Mouse (Mus musculus): ENCODE measurements around the gene Gpr161. TPM values are rescaled to one million over a fixed set of nuclear protein-coding genes. Genes with fewer than 3 reads are reported as not detected.
A peak's percentile ranks its signal among the peaks of the same experiment; 100 is the strongest.
"Not testable (repeated sequence)": the region's sequence is repeated elsewhere in the genome, so short reads cannot be mapped to it uniquely, and the experiment has no call there.

The Gpr161 gene
- polyA plus RNA-seq, 1 experiment, result not detected

DNA sequence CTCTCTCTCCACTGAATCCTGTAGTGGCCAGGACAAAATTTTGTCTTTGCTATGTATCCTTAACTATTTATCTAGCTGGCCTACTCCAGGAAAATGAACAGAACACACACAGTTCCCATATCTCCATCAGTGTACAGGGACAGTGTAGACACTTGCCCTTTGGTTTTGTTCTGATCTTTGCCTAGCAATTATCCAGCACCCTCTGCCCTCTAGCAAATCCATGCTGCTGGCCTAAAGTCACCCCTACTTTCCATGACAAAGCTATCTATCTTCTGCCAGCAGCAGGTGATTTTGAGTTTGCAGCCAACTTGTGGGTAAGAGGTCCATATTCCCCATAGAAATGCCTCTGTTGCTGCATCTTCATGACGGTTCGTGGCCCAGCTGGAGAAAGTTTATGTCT is 31.8 kb downstream of the Gpr161 start:
- Histone ChIP-seq H3K27me3 (ENCODE audit: control insufficient read depth) (no peaks in the 10 kb centered on the region), H3K36me3 (ENCODE audit: control insufficient read depth) (peaks cover 47% of the 10 kb centered on the region), H3K9me3 (ENCODE audit: control insufficient read depth, low read length) (no peaks in the 10 kb centered on the region)

DNA sequence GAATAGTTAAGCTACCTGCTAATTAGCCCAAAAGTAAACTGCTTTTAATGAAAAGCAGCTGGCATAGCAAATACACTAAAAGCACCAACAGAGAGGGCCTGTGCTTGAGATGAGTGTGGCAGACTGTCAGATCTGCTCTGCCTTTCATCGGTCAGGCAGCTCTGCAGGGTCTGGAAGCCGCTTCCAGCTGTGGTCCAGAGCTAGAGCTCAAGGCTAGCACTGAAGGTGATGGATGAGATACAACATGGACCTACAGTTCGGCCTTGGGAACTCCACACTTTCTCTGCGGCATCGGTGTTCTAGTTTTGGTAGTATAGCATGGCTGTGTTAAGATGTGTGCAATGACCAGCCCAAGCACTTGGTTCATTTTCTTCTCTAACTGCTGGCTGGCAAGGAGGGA is 32.2 kb downstream of the Gpr161 start:
- H3K36me3 ChIP-seq (ENCODE audit: control insufficient read depth), result peaks cover 52% of the 10 kb centered on the region
- no peaks in the 10 kb centered on the region for H3K9me3 ChIP-seq (ENCODE audit: control insufficient read depth, low read length)
- no peak for TF ChIP-seq GATA1 (IDR thresholded peaks at IDR 0.05; ENCODE audit: low read length)
- TF ChIP-seq TAL1 (IDR thresholded peaks at IDR 0.05; ENCODE audit: low read length), result no peak
- H3K27me3 ChIP-seq (ENCODE audit: control insufficient read depth), result no peaks in the 10 kb centered on the region
- H3K4me3 ChIP-seq (replicated peaks), result no peak overlapping the region
- peaks cover 44% of the 10 kb centered on the region for H3K4me1 ChIP-seq (ENCODE audit: control insufficient read depth)

More for the DNA sequence above, 31.8 kb downstream of the Gpr161 start:
- Histone ChIP-seq H3K4me1 (ENCODE audit: control insufficient read depth) (peaks cover 48% of the 10 kb centered on the region), H3K4me3 (replicated peaks) (no peak overlapping the region)
- no peak for TF ChIP-seq TAL1 (IDR thresholded peaks at IDR 0.05; ENCODE audit: low read length)
- no peak for TF ChIP-seq GATA1 (IDR thresholded peaks at IDR 0.05; ENCODE audit: low read length)

DNA sequence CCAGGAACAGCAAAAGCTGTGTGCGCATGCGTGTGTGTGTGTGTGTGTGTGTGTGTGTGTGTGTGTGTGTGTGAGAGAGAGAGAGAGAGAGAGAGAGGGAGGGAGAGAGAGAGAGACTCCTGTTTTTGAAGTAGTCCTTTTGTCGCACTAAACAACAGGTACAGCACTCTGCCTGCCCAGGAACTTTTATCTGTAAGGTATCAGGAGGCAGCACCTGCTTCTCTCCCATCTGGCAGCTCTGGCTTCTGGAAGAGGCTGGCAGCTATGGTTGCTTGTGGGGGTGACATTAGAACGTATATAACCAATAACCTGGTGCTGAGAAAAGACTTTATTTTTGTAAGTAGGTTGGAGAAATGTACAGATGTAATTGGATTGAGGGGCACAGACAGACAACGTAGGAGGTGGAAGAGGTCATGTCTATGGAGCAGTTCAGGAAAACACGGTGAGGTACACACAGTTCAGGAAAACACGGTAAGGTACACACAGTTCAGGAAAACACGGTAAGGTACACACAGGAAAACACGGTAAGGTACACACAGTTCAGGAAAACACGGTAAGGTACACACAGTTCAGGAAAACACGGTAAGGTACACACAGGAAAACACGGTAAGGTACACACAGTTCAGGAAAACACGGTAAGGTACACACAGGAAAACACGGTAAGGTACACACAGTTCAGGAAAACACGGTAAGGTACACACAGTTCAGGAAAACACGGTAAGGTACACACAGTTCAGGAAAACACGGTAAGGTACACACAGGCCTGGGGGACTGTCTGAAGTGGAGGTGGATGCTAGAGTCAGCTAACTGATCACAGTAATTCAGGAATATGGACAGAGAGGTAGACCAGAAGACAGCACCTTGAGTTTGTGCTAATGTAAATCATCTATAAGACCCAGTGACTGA is 33.0 kb downstream of the Gpr161 start:
- H3K27me3 ChIP-seq (ENCODE audit: control insufficient read depth); H3K4me3 ChIP-seq (replicated peaks); H3K9me3 ChIP-seq (ENCODE audit: control insufficient read depth, low read length): not testable (repeated sequence)
- Histone ChIP-seq H3K4me1 (ENCODE audit: control insufficient read depth) (peaks cover 36% of the 10 kb centered on the region), H3K36me3 (ENCODE audit: control insufficient read depth) (peaks cover 56% of the 10 kb centered on the region)

DNA sequence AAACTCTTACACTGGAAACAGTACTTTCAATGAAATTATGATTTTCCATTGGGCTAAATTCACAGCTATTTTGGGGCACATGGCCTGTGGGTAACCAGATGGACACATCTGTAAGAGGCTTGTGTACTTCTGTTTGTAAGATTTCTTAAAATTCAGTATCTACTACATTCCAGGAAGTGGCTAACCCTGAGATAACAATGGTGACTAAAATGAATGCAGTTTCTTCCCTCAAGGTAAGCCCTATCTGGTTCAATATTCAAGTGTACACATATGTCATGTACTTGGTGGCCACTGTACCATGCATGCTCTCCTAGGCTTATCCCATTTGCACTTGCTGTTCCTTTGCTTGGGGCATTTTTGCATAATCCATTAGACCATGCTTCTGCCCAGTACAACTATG is 35.3 kb downstream of the Gpr161 start:
- Histone ChIP-seq H3K4me3 (replicated peaks) (no peak overlapping the region), H3K4me1 (ENCODE audit: control insufficient read depth) (peaks cover 32% of the 10 kb centered on the region), H3K27me3 (ENCODE audit: control insufficient read depth) (no peaks in the 10 kb centered on the region), H3K9me3 (ENCODE audit: control insufficient read depth, low read length) (no peaks in the 10 kb centered on the region), H3K36me3 (ENCODE audit: control insufficient read depth) (peaks cover 58% of the 10 kb centered on the region)
- TF ChIP-seq GATA1 (IDR thresholded peaks at IDR 0.05; ENCODE audit: low read length), result no peak
- no peak for TF ChIP-seq TAL1 (IDR thresholded peaks at IDR 0.05; ENCODE audit: low read length)

DNA sequence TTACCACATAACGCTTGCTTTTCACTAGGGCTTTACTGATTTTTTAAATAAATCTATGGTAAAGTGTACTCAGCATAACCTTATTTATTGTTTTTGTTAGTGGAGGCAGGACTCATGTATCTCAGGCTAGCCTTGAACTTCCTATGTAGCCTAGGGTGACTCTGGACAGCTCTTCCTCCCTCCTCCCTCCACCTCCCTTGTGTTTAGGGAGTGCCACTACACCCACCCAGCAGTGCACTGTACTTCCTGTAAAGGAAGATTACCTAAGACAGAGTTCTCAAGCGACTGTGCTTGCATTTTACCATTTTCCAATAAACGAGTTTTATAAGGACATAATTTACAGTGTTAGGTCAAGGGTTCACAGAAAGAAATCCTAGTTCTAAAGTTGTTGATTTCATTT is 37.2 kb downstream of the Gpr161 start:
- H3K36me3 ChIP-seq (ENCODE audit: control insufficient read depth), result peaks cover 55% of the 10 kb centered on the region
- no peak for TF ChIP-seq GATA1 (IDR thresholded peaks at IDR 0.05; ENCODE audit: low read length)
- TF ChIP-seq TAL1 (IDR thresholded peaks at IDR 0.05; ENCODE audit: low read length), result no peak

DNA sequence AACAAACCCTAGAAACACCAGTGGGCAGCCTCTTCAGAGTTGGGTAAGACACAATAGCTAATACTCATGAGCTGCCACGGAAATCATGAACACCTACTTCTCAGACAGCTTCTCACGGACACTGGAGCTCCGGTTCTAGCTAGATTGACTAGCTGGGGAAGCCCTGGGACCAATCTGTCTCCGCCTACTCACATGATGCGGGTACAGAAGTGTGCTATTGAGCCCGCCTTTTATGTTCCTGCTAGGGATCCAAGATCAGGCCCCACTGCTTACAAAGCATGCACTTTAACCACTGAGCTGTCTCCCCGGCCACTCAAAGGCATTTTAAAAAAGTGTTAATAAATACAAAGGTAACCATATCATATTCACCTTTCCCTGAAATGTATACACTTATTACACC is 46.5 kb downstream of the Gpr161 start:
- no peak for TF ChIP-seq TAL1 (IDR thresholded peaks at IDR 0.05; ENCODE audit: low read length)
- TF ChIP-seq GATA1 (IDR thresholded peaks at IDR 0.05; ENCODE audit: low read length), result no peak
- no peaks in the 10 kb centered on the region for H3K9me3 ChIP-seq (ENCODE audit: control insufficient read depth, low read length)
- H3K4me3 ChIP-seq (replicated peaks), result no peak overlapping the region
- peaks cover 33% of the 10 kb centered on the region for H3K36me3 ChIP-seq (ENCODE audit: control insufficient read depth)
- no peaks in the 10 kb centered on the region for H3K27me3 ChIP-seq (ENCODE audit: control insufficient read depth)
- no peaks in the 10 kb centered on the region for H3K4me1 ChIP-seq (ENCODE audit: control insufficient read depth)

More for the DNA sequence above, 37.2 kb downstream of the Gpr161 start:
- H3K4me3 ChIP-seq (replicated peaks), result no peak overlapping the region
- no peaks in the 10 kb centered on the region for H3K27me3 ChIP-seq (ENCODE audit: control insufficient read depth)
- H3K4me1 ChIP-seq (ENCODE audit: control insufficient read depth), result peaks cover 22% of the 10 kb centered on the region
- H3K9me3 ChIP-seq (ENCODE audit: control insufficient read depth, low read length), result no peaks in the 10 kb centered on the region

DNA sequence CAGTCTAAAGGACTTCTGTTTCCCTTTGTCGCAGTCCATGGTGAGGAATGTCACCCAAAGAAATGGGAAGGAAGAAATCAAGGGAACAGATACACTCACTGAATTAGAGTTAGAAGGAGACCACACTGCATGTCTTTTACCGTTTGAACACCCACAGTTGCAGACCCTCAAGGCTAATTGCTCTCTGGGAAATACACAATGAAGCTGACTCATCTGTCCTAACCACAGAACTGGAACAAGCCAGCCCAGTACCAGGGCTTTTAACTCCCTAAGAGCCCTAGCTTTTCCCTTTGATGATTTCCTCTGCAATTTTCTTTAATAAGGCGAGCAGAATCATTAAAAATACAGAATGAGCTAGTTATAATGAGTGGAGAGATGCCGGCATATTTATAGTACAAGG is 48.9 kb downstream of the Gpr161 start:
- Histone ChIP-seq H3K36me3 (ENCODE audit: control insufficient read depth) (peaks cover 24% of the 10 kb centered on the region), H3K4me3 (replicated peaks) (no peak overlapping the region), H3K27me3 (ENCODE audit: control insufficient read depth) (no peaks in the 10 kb centered on the region), H3K9me3 (ENCODE audit: control insufficient read depth, low read length) (no peaks in the 10 kb centered on the region), H3K4me1 (ENCODE audit: control insufficient read depth) (no peaks in the 10 kb centered on the region)
- no peak for TF ChIP-seq TAL1 (IDR thresholded peaks at IDR 0.05; ENCODE audit: low read length)
- TF ChIP-seq GATA1 (IDR thresholded peaks at IDR 0.05; ENCODE audit: low read length), result no peak

DNA sequence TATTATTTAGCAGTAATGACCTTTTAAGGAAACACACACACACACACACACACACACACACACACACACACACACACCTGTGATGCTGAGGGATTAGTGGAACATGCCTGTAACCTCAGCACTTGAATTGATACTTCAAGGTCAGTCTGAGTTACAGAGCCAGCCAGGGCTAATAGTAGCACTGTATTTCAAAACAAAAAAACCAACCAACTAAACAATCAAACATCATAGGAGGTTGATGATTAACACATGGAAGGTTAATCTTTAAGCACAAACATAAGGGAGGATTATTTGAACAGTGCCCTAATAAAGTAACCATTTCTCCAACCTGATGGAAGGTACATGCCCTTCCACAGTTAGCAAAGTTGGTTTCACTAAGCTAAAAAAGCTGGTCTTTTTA is 53.0 kb downstream of the Gpr161 start:
- no peak overlapping the region for H3K4me3 ChIP-seq (replicated peaks)
- TF ChIP-seq TAL1 (IDR thresholded peaks at IDR 0.05; ENCODE audit: low read length), result no peak
- no peak for TF ChIP-seq GATA1 (IDR thresholded peaks at IDR 0.05; ENCODE audit: low read length)
- H3K4me1 ChIP-seq (ENCODE audit: control insufficient read depth), result no peaks in the 10 kb centered on the region; the same call in 1 of the 2 replicates
- H3K9me3 ChIP-seq (ENCODE audit: control insufficient read depth, low read length), result no peaks in the 10 kb centered on the region
- H3K36me3 ChIP-seq (ENCODE audit: control insufficient read depth), result peaks cover 45% of the 10 kb centered on the region
- no peaks in the 10 kb centered on the region for H3K27me3 ChIP-seq (ENCODE audit: control insufficient read depth)

DNA sequence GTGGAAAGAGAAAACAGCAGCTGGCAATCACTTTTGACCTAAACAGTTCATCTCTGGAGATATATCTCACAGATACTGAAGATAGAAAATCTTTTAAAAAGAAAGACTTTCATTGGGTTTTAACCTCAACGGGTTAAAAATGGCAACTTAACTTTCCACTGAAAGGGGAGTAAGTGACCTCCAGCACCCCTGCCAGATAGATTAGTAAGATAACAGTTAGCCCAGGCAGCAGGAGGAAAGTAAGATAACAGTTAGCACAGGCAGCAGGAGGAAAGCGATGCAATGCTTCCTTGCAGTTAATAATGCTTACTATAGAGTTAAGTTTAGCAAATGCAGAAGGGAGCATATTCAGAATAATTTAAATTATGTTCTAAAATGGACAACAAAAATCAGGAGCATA is 60.8 kb downstream of the Gpr161 start:
- no peaks in the 10 kb centered on the region for H3K9me3 ChIP-seq (ENCODE audit: control insufficient read depth, low read length)
- peak; percentile 35; the same call in 1 of the 3 replicates for TF ChIP-seq TAL1 (IDR thresholded peaks at IDR 0.05; ENCODE audit: low read length)
- TF ChIP-seq GATA1 (IDR thresholded peaks at IDR 0.05; ENCODE audit: low read length), result peak; percentile 29; the same call in 1 of the 2 replicates
- H3K4me3 ChIP-seq (replicated peaks), result no peak overlapping the region
- H3K36me3 ChIP-seq (ENCODE audit: control insufficient read depth), result peaks cover 31% of the 10 kb centered on the region
- peaks cover 14% of the 10 kb centered on the region for H3K4me1 ChIP-seq (ENCODE audit: control insufficient read depth)
- no peaks in the 10 kb centered on the region for H3K27me3 ChIP-seq (ENCODE audit: control insufficient read depth)

Measured in erythroblast, embryonic 14.5 days (primary cell).